Mouse (Mus musculus): ENCODE measurements around the gene Gm43738. TPM values are rescaled to one million over a fixed set of nuclear protein-coding genes. Genes with fewer than 3 reads are reported as not detected.

Gene Gm43738
- polyA plus RNA-seq, 1 experiment = 1.4 TPM

DNA sequence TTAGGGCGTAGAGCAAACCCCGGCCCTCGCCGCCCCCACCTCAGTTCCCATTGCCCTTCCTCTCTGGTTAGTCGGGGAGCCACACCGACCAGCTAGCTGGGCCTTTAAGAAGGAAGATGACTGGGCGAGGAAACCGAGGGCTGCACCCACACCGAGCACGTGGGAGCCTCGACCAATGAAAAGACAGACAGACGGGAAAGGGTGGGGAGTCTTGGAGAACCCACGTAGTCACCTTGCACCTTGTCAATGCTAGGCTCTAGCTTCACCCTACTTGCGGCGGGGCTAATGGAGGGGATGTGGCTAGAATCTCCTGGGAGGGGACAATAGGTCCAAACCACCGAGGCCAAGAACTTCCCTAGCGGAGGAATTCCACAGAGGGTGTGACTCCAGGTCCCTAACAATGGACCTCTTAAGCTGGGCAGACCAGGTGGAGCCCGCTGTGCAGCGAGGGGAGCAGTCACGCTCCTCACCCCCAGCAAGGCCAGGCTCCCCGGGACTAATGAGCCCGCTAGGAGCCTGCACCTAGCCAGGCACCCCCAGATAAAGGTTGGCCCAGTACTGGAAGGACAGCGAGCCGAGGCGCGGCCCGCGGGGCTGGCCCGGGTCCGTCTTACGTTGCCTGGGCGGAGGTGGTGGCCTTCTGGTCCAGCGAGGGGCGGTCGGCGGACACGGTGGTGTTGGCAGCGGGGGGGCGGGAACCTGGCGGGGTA is 10.9 kb downstream of the Gm43738 start:
- no peak for TF ChIP-seq GATA1 (IDR thresholded peaks at IDR 0.05; ENCODE audit: low read length)

DNA sequence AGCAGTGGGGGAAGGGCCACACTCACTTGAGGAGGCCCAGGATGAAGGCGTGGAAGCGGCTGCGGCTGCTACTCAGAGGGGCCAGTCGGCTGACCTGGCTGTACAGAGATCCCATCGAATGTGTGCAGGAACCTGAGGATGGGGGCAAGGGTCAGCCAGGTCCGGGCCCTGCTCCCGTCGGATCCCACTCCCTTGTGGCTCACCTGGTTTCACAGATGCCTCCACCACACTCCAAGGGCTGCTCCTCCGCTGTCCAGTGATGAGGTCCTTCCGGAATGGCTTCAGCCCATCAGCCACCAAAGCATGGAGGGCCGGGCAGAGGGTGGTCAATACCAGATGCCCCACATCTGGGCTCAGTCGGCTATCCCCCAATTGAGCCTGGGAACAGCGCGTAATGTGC is 11.9 kb downstream of the Gm43738 start:
- no peak for TF ChIP-seq GATA1 (IDR thresholded peaks at IDR 0.05; ENCODE audit: low read length)

DNA sequence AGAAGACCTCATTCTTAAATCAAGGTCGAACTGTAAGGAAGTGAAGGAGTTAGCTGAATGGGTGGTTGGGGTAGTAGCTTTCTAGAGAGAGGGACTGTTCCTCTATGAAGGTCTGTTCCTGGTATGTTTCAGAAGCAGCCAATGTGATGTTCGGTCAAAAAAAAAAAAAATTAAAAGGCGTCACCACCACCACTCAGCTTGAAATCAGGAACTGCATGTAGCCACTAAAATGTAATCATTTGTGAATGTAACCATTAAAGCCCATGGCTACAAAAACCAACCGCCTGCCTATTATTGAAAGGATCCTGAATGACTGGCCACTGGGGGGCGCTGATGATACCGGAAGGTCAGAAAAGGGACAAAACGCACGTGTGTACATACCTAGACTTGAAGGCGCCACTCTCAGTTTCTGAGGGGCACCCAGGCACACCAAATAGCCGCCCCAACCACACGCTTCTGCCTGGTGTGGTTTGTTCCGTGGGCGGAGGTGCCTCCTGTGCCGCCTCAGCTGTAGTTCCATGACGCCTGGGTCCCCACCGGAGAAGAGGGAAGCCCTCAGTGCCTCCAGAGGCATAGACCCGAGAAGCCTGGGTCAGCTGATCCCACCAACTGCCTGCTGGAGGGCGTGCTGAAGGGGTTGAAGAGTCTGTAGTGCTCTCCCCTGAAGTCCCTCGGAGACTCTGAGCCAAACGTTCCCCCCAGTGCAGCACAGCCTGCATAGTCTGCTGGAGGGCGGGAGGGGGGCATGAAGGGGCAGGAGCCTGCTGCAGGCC is 13.4 kb downstream of the Gm43738 start:
- no peak for TF ChIP-seq GATA1 (IDR thresholded peaks at IDR 0.05; ENCODE audit: low read length)

DNA sequence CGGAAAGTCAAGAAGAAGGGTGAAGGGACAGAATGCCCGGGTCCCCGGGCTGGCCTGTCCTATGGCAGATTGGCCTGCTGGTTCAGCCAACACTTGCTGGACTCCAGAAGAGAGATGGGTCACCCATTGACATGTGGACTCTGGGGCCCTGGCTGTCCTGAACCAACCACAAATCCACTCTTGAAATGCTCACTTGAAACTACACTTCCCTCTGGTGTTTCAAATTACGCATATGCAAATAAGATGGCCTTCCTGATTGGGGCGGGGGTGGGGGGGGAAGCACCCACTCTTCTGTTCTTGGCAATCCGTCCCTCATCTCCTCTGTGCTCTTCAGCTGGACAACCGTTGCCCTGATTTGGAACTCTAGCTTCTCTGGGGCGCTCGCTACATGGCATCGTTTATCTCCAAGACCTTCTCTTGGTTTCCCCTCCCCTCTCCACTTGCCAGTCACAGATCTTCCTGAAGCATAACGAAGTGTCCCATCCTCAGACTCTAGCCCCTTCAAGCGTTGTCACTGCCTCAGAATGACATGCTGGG is 16.2 kb downstream of the Gm43738 start:
- TF ChIP-seq GATA1 (IDR thresholded peaks at IDR 0.05; ENCODE audit: low read length) = no peak

DNA sequence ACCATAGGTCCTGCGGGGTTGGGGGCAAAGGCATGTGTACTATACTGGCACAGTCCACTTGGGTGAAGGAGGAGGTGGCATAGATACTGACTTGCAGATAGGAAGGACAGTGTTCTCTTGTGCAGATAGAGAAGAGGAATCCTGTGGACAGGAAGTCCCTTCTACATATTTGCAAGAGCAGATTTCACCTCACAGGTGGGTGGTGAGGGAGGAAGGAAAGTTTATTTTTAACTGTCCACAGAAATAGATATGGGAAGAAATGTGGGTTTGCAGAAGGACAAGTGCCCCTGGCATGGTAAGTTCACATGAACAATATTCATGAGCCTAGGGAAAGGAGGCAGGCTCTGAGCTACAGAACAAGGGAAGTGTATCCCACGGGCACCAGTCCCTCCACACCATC is 16.8 kb downstream of the Gm43738 start:
- TF ChIP-seq GATA1 (IDR thresholded peaks at IDR 0.05; ENCODE audit: low read length) = no peak

DNA sequence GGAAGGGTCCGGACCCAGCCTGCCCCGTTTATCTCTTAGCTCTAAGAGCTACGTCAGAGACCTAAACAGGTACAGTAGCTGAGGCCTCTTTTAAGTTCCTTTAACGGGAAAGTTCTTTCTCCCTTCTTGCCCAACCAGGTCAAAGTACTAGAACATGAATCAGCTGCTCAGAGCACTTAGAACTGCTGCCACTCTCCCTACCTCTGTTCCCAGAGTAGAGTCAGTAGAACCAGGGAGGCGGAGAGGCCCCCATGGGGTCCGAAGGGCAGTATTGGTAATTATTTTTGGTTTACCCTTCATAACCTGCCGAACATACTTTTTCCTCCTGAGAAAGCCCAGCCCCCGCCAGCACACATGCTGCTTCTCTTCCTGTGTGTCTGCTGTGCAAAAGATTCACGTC is 23.5 kb downstream of the Gm43738 start:
- no peak for TF ChIP-seq GATA1 (IDR thresholded peaks at IDR 0.05; ENCODE audit: low read length)

DNA sequence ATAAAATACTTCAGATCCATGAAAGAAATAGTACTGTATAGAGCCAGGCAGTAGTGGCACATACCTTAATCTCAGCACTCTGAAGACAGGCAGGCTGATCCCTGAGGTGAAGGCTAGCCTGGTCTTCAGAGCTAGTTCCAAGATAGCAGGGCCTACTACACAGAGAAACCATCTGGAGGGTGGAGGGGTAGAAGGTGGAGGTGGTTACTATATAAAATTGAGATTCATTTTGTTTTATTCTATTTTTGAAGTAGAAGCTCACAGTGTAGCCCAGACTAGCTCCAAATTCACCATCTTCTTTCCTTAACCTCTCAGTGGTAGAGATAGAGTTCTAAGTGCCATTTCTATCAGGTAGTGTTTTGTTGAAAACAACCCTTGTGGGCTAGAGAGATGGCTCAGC is 33.6 kb downstream of the Gm43738 start:
- TF ChIP-seq GATA1 (IDR thresholded peaks at IDR 0.05; ENCODE audit: low read length) = no peak

DNA sequence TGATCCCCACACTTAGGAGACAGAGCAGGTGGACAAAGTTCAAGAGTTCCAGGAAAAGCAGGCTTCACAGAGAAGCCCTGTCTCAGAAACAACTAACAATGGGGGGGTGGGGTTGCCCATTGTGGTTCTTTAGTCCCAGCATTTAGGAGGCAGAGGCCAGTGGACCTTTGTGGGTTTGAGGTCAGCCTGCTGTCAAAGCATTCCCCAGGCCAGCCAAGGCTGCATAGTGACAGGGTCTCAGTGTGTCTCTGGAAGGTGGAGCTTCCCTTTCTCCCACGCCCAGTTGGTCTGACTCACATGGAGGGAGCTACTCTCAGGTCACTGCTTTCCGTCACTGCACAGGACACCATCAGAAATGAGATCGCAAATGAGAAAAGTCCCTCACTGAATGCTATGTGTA is 39.2 kb downstream of the Gm43738 start:
- no peak for TF ChIP-seq GATA1 (IDR thresholded peaks at IDR 0.05; ENCODE audit: low read length)

DNA sequence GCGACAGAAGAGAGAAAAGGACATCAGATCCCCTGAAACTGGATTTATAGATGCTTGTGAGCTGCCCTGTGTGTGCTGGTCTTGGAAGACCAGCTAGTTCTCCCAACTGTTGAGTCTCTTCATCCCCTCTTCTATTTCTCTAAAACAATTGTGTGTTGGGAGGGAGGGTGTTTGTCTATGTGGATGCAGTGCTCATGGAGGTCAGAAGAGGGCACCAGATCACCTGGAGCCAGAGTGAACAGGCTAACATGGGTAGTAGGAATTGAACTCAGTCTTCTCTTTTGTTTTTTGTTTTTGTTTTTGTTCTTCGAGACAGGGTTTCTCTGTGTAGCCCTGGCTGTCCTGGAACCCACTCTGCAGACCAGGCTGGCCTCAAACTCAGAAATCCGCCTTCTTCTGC is 42.1 kb downstream of the Gm43738 start:
- no peak for TF ChIP-seq GATA1 (IDR thresholded peaks at IDR 0.05; ENCODE audit: low read length)

DNA sequence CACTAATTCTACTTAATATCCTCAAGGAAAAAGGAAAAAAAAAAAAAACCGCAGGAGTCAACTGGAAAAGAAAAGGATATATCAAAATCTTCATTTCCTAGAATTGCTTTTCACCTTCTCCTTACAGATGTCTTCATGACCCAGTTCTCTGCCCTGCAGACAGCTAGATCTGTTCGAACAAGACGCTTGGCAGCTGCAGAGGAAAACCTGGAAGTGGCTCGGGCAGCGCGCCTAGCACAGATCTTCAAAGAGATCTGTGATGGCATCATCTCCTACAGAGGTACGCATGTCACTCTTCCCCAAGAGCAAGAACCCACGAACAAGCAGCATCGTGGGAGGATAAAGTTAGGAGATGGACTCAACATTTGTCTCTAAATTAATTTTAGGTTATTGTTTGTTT is 42.5 kb downstream of the Gm43738 start:
- no peak for TF ChIP-seq GATA1 (IDR thresholded peaks at IDR 0.05; ENCODE audit: low read length)

DNA sequence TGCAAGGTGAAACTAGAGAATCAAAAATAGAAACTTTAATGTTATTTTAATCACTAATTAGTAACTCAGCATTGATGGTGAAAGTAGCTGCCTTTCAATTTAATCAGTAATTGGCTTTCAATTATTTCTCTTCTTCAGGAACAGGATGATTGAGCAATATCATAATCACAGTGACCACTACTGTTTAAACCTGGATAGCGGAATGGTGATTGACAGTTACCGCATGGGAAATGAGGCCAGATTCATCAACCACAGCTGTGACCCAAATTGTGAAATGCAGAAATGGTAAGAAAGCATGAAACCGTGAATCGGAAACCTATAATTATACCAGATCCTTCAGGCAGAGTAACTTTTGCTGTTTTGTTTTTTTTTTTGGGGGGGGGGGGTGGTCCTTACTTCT is 57.5 kb downstream of the Gm43738 start:
- TF ChIP-seq GATA1 (IDR thresholded peaks at IDR 0.05; ENCODE audit: low read length) = no peak

Other genes starting within 250 kb of the Gm43738 start
- gene Msto1, start 187.1 kb downstream of the Gm43738 start, polyA plus RNA-seq (2012) = 52.4 and 55.3 TPM in 2 replicates
- gene Ash1l, start 150.5 kb downstream of the Gm43738 start, polyA plus RNA-seq (2012) = 3.6 and 3.8 TPM in 2 replicates
- gene Dap3, start 149.9 kb downstream of the Gm43738 start, polyA plus RNA-seq (2012) = 68.5 and 160 TPM in 2 replicates
- gene Rusc1, start 7.8 kb downstream of the Gm43738 start, polyA plus RNA-seq (2012) = 14.2 and 15.4 TPM in 2 replicates
- 18.1 and 44.7 TPM in 2 replicates for gene Fdps, start 860 bp upstream of the Gm43738 start, polyA plus RNA-seq (2012)
- gene Pklr, start 35.0 kb upstream of the Gm43738 start, polyA plus RNA-seq (2012) = 145 and 174 TPM in 2 replicates
- 0.91 and 1.2 TPM in 2 replicates for gene Hcn3, start 59.1 kb upstream of the Gm43738 start, polyA plus RNA-seq (2012)
- gene Clk2, start 63.7 kb upstream of the Gm43738 start, polyA plus RNA-seq (2012) = 62.2 and 65.3 TPM in 2 replicates
- 190 and 239 TPM in 2 replicates for gene Scamp3, start 76.4 kb upstream of the Gm43738 start, polyA plus RNA-seq (2012)
- 7.3 and 13.1 TPM in 2 replicates for gene Fam189b, start 82.0 kb upstream of the Gm43738 start, polyA plus RNA-seq (2012)
- 2.0 and 2.9 TPM in 2 replicates for gene Gba, start 101.8 kb upstream of the Gm43738 start, polyA plus RNA-seq (2012)
- gene Thbs3, start 114.1 kb upstream of the Gm43738 start, polyA plus RNA-seq (2012) = 0.19 and 0.37 TPM in 2 replicates
- gene Mtx1, start 126.0 kb upstream of the Gm43738 start, polyA plus RNA-seq (2012) = 392 and 458 TPM in 2 replicates
- 0.18 TPM in 1 of 2 replicates, not detected in the other for gene Muc1, start 128.0 kb upstream of the Gm43738 start, polyA plus RNA-seq (2012)
- 135 and 200 TPM in 2 replicates for gene Krtcap2, start 144.9 kb upstream of the Gm43738 start, polyA plus RNA-seq (2012)
- 2.4 and 2.8 TPM in 2 replicates for gene Trim46, start 145.2 kb upstream of the Gm43738 start, polyA plus RNA-seq (2012)
- 119 and 146 TPM in 2 replicates for gene Dpm3, start 158.3 kb upstream of the Gm43738 start, polyA plus RNA-seq (2012)
- not detected in 2 replicates for gene Slc50a1, start 169.5 kb upstream of the Gm43738 start, polyA plus RNA-seq (2012)
- not detected in 2 replicates for gene Efna1, start 180.0 kb upstream of the Gm43738 start, polyA plus RNA-seq (2012)
- gene Efna3, start 221.9 kb upstream of the Gm43738 start, polyA plus RNA-seq (2012) = not detected in 2 replicates
- gene Efna4, start 236.9 kb upstream of the Gm43738 start, polyA plus RNA-seq (2012) = 0.04 and 0.09 TPM in 2 replicates
- not detected in 2 replicates for gene Adam15, start 248.9 kb upstream of the Gm43738 start, polyA plus RNA-seq (2012)

All from G1E-ER4 (cell line).